Mouse (Mus musculus): Measurements from ENCODE around the gene Bnip1.

GRCm38 (mm10) chr17:26841981-26842380, 61.1 kb downstream of the Bnip1 start:
- no peak for TF ChIP-seq CTCF (conservative IDR thresholded peaks at IDR 0.05; ENCODE audit: low read length)
- TF ChIP-seq POU5F1 (IDR thresholded peaks at IDR 0.05; ENCODE audit: borderline replicate concordance, low read length) = no peak
- TF ChIP-seq NANOG (IDR thresholded peaks at IDR 0.05; ENCODE audit: borderline replicate concordance, low read length) = no peak

Data from E14TG2a.4 (cell line).